Mouse (Mus musculus) lung, postnatal 4 days (tissue): Measurements from ENCODE around the gene Hoxc10.
A peak's percentile ranks its signal among the peaks of the same experiment; 100 is the strongest.

Source experiments
- DNase-seq, 2 experiments: peaks; one replicate each; pipeline ENCODE4 v3.0.0; 2021

Gene Hoxc10

GRCm38 (mm10) chr15:102945185-102946077, 21.2 kb upstream of the Hoxc10 start:
- no peak for DNase-seq

DNA sequence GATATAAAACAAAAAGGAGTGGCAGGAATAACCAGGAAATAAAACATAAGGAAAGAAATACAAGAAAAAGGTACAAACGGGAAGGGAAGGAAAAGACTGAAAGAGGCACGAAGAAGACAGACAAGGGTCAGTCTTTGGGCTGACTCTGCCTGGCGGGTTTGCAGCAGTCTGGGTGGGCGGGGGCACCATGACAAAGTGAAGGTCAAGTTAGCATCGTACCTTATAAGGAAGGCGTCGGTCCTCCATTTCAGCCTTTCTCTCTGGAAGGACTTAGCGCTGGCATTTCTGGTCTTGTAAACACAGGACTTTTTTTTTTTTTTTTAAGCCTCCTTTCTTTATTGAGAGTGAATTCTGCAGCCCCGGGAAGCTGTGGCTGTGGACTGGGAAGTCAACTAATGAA, 19.3 kb upstream of the Hoxc10 start:
- no peak for DNase-seq

GRCm38 (mm10) chr15:102948842-102949241, 17.8 kb upstream of the Hoxc10 start:
- DNase-seq = no peak

DNA sequence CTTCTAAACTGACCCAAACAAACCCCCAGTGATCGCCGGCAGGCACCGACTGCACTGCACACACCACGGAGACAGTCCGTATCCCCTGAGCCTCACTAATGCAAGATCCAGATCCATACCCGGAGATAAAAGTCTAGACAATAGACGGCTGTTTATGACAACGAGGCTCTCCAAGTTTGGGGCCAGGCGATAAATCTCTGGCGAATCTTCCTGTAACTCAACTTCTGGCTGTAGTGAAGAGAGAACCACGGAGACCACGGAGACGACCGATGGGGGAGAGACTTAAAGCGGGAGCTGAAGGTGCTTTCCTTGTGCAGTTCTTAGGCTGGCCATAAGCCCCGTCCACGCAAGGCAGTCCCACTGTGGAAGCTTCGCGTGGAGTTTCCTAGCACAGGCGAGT, 16.9 kb upstream of the Hoxc10 start:
- no peak for DNase-seq

DNA sequence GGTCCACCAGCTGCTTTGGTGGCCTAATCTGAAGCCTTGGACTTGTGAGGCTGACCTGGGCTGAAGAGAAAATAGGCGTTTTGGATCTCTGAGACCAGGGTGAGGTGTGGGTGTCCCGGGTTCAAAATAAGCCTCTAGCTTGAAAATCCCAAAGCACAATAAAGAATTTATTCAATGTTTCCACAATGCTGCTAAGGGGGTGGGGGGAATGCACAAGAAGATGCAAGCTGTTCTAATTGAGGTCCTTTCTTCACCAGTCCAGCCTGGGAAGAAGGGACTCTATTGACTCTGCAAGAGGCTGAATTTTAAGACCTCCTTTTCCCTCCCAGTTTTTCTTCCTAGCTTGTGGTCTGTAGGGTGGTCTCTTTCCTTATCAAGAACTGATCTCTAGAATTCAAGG, 15.7 kb upstream of the Hoxc10 start:
- DNase-seq = no peak

DNA sequence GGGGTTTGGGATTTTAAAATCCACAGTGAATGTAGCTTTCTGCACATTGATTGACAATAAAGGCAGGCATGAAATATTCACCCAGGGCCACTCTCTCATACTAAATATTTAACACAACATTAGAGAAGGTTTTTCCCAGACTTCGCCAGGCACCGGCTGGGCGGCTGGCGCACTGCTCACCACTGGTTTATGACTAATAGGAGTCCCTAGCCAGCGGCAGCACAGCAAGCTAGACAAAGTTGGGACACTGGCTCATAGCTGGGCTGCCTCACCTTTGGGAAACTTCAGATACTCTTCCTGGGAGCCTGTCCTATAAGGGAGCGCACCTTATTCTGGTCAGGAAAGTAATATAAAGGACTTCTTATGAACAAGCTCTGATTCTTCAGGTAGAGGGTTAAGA, 13.0 kb upstream of the Hoxc10 start:
- no peak for DNase-seq

DNA sequence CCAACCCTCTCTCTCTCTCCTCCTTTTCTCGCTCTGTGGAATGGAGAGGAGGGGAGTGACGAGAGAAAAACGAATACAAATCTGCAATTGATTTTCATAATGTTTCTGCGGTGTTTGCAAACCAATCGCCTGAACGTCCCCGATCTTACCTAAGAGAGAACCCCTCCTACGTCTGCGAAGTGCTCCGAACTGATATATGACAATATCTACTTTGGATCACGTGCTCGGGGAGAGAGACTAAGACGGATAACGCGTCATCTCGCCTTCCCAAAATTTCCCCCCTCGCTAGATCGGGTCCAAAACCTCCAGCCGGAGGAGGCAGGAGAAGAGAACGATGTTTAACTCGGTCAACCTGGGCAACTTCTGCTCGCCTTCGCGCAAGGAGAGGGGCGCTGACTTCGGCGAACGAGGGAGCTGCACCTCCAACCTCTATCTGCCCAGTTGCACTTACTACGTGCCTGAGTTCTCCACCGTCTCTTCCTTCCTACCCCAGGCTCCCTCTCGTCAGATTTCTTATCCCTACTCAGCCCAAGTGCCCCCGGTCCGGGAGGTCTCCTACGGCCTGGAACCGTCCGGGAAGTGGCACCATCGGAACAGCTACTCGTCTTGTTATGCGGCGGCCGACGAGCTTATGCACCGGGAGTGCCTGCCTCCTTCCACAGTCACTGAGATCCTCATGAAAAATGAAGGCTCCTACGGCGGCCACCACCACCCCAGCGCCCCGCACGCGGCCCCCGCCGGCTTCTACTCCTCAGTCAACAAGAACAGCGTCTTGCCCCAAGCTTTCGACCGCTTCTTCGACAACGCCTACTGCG, 12.2 kb upstream of the Hoxc10 start, which contains the start of gene Hoxc11:
TSS of gene Hoxc11 (plus strand) at position 236 of the 815 bp plus-strand sequence.
- no peak for DNase-seq

DNA sequence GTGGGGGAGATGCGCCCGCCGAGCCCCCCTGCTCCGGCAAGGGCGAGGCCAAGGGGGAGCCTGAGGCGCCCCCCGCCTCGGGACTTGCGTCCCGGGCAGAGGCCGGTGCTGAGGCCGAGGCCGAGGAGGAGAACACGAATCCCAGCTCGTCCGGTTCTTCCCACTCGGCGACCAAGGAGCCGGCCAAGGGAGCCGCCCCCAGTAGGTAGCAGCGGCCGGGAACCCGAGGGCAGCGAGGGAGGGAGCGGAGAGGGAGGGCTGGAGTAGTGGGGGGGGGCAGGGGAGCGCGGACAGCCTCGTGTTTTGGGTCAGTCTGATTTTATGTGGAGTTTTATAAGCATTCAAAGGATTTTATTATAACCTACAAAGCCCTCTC, 11.6 kb upstream of the Hoxc10 start:
- no peak for DNase-seq

- no peak for DNase-seq
These were observed 10.6 kb upstream of the Hoxc10 start for GRCm38 (mm10) chr15:102955833-102956640.

GRCm38 (mm10) chr15:102956906-102957305, 9.7 kb upstream of the Hoxc10 start:
- DNase-seq = no peak

DNA sequence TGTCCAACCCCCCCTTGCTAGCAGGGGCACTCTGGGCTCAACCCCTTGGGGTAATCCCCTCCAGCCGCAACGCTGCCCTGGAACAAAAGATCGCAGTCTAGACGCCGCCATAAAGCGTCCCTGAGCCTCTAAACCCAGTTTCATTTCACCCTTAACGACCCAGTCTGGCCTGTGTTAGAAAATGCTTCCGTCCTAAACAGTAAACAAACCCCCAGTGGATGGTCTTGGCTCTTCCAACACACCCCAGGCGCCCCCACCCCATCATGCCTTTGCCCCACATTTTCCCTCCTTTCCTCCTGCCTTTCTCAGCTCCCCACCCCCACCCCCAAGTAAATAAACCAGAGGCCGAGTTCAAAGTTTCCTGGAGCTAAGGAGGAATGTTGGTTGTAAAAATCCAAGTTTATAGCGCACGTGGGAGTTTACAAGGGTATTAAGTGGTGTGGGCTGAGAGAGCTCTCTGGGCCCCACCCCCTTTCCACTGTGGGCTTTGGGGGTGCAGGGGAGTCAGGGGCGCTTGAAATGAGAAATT, 6.9 kb upstream of the Hoxc10 start:
- DNase-seq = no peak

GRCm38 (mm10) chr15:102961728-102962127, 4.9 kb upstream of the Hoxc10 start:
- no peak for DNase-seq

GRCm38 (mm10) chr15:102962492-102962891, 4.1 kb upstream of the Hoxc10 start:
- no peak for DNase-seq

DNA sequence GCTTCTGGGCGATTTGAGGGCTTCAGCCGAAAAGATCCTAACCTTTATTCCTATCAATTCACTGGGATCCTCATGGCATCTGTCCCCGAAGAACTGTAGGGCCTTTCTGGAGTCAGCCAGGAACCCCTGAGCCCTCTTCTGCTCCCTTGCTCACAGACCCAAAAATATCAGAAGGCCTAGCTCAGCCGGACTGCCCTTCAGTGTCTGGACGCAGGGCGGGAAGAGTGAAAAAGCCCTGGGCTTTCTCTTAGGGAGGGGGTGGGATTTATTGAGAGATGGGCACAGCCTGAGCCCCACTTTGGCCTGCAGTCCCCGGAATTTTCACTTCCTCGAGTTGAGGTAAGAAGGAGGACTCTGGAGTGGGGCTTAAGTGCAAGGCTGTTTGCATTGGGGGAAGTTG, 3.3 kb upstream of the Hoxc10 start:
- no peak for DNase-seq

DNA sequence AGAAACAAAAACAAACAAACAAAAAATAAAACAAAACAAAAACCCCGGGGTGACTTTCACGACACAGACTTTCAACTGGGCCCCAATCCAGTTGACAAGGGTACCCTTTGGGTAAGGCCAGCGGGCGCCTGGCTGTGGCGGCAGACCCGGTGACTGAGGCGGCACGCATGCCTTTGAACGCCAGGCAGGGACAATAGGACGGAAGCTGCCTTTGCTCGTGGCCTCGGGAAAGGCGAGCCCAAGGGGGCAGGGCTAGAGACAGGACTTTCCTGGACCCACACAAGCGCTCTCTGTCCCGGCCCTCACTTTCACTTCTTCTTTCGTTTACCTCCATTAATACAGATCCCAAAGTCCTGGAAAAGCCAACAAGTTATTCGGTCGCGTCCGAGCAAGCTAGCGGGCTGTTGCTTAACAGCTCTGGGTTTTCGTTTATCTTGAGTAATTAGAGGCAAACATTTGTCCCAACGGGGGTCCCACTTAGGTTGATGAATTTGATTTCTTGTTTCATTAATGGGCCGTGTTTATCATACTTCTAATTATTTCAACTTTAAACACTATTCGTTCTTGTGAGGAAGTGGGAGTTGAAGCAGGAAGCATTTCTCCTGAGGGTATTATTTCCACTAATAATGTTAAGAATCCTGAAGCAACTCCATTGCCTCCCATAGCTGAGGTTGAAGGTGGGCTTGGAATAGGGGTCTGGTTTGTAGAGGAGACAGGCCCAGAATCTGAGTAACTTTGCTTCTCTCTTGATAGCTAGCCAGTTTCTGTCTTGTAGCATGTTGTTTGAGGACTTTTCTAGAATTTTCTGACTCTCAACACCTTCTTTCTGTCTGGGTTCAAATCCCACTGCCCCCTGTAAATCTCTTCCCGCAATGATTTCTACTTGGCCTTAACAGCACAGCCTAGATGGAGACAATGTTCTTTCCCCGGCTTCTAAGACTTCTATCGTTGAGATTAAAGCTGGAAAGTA, 2.6 kb upstream of the Hoxc10 start:
- peak in 1 of 2 experiments; percentile 46 for DNase-seq

- no peak for DNase-seq
These were observed 1.3 kb upstream of the Hoxc10 start for GRCm38 (mm10) chr15:102965003-102965891.

DNA sequence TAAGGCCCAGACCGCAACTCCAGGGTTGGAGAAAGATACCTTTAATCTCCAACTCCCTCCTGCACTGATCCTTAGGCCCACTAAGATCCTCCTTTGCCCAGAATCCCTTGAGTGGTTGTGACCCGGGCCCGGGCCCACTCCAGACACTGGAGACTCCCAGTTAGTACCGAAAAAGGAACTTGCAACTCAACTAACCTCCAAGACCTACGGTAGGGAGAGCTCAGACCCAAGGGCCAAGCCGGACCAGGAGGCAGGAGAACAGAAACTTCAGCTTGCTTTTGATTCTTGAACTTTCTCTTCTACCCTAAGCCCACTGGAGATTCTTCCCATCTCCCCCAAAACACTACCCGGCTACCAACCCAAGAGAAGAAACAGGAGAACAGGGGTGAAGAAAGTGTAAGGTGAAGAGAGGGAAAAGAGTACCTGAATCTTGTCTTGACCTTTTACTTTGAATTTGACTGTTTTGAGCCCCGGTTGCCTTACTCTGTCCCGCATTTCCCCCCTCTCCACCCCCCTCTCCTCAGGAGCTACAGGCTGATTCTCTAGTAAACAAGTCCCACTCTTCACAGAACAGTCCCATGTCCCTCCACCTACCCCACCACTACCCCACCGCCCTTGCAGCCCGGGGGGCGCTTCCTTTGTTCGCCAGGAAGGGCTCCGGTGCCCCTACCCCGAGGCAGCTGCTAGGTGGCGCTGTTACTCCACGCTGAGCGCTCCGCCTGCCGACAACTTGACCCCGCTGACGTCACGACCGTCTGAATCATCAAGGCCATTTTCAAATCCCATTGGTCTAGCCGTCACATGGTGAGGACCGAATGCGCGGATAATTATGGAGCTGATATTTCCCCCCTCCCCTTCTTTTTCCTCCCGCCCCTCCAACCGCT, 462 bp upstream of the Hoxc10 start:
- DNase-seq = peak; percentile 68 to 77

DNA sequence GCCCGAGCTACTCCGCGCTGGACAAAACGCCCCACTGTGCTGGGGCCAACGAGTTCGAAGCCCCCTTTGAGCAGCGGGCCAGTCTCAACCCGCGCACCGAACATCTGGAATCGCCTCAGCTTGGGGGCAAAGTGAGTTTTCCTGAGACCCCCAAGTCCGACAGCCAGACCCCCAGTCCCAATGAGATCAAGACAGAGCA, 615 bp downstream of the Hoxc10 start, which contains the start of gene Hoxc5:
TSS of gene Hoxc5 (plus strand) at position 132 of the 199 bp plus-strand sequence.
- DNase-seq = no peak

DNA sequence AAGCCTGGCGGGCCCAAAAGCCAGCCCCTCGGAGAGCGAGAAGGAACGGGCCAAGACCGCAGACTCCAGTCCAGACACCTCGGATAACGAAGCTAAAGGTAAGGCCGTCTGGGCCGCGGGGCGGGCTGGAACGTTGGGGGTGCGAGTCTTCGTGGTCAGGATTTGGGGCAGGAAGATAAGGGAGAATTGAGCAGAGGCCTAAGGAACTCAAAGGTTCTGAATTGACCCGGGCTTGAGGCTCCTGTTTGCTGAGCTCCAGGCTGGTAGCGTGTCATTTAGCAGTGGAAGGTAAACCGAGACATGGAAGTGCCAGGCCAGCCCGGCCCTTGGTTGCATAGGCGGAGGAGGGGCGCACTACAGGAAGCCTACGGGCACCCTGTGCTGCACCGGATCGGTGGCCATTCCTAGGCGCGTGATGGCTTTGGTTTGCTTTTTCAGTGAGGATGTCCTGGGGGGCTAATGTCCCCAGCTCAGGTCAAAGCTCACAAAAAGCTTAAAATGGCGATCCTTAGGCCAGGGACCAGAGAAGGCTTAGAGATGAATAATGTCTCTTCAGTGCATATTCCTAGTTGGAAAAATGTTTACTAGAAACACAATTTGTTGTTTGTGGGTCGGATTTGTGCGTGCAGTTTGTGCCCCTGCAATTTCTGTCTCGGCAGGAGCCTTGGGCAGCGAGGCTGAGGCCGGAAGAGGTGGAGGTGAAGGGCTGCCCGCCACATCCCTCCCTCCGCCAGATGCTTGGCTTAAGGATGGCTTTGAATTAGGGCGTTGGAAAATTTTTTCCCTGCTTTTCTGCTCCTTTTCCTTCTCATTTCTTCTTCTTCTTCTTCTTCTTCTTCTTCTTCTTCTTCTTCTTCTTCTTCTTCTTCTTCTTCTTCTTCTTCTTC, 1.2 kb downstream of the Hoxc10 start:
- DNase-seq = no peak
